Mouse (Mus musculus): ENCODE data around the gene Lrrc37a.

DNA sequence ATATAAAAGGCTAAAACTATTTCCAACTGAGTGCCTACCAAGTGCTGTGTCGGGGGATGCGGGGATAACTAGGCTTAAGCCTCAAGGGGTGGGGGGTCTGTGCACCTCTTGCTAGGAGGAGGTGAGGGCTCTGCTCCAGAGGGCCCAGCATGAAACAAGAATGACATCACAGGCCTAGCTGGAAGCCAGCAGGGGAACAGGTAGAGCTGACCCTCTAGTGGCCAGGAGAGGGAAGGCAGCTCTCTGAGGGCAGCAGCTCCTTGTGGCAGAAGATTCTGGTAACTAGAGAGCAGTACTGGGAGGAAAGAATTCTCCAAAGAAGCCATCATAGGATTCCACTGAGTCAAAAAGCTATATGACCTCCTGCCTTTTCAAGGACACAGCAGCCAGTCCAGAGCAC is 102.2 kb downstream of the Lrrc37a start:
- TF ChIP-seq CTCF (IDR thresholded peaks at IDR 0.05; ENCODE audit: control insufficient read depth, insufficient read depth, low read length) (peak; percentile 88), POLR2A (IDR thresholded peaks at IDR 0.05; ENCODE audit: borderline replicate concordance, control insufficient read depth, low read depth, low read length) (no peak)
